Mouse (Mus musculus): ENCODE data around the gene Dap.

DNA sequence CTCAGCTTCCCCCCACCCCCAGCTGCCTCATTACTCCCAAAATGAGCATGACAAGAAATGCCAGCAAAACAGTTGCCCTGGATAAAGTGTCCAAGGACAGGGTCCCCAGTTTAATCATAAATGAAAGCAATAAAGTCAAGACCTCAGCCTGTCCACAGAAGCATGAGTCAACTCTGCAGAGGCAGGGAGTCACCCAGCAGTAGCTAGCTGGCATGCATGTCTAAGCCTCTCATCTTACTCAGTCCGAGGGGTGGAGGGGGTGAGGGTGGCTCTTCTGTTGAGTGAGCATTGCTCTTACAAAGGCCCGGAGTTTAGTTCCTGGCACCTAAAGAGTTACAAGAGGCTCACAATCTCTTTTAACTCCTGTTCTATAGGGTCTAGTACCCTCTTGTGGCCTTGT, 87.9 kb downstream of the Dap start:
- TF ChIP-seq POLR2A (IDR thresholded peaks at IDR 0.05; ENCODE audit: borderline replicate concordance, insufficient read depth, low read length) (no peak), CTCF (IDR thresholded peaks at IDR 0.05; ENCODE audit: borderline replicate concordance, insufficient read depth, low read depth, low read length) (no peak)

All from cerebellum, adult 2 months (tissue).